ENCODE assay signal across 8 mouse cellular contexts in the genomic region with DNA sequence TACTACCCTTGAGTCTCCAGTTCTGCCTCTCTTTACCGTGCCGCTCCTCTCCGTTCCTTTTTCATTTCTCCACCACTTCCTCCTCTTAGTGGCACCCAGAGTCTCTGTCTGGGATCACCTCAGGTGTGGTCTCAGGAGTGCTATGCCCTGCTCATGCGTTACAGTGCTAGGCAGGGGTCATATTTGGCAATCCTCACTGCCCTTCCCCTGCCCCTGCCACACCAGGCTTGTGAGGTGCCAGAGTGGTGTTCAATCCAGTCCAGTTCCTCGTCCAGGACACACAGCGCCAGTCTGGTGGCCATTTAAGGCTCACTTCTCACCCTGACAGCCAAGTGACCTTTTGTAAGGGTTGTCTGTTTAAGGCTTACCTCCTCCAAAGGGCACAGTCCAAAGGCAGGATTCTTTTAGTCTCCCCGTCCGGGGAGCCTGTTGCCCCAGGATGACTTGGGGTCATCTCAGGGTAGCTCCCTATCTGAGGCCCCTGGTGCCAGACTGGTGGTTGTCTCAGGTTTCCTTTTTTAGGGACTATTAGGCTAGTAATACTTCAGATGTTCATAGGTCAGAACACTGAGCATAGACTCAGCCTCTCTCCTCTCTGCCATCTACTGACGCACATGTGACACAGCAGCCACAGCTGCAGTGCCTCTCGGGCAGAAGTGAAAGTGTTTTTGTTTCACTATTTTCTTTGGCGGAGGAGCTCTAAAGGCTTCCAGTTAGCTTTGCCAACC. TPM values are rescaled to one million over a fixed set of nuclear protein-coding genes. Genes with fewer than 3 reads are reported as not detected.
A peak's percentile ranks its signal among the peaks of the same experiment; 100 is the strongest.
DNase-seq lines count a peak whose midpoint lies in the region; ATAC-seq and TF ChIP-seq lines count a peak whose summit lies in the region.

No protein-coding gene starts in this region.

- 79% methylated on average over 11 of the region's 11 CpGs for WGBS in forebrain, embryonic 11.5 days
- 75% methylated on average over 11 of the region's 11 CpGs for WGBS in hindbrain, embryonic 11.5 days
- WGBS in lung, embryonic 14.5 days, result 63% methylated on average over 11 of the region's 11 CpGs

- no peaks in the 10 kb centered on the region for H3K27me3 ChIP-seq in forebrain, embryonic 11.5 days (ENCODE audit: control insufficient read depth, insufficient read depth, low read length)
- H3K27me3 ChIP-seq in hindbrain, embryonic 11.5 days (ENCODE audit: control insufficient read depth, insufficient read depth, low read length), result no peaks in the 10 kb centered on the region
- no peaks in the 10 kb centered on the region for H3K27me3 ChIP-seq in lung, embryonic 14.5 days (ENCODE audit: insufficient read depth, low read length)

- ATAC-seq in CD4-positive, CD25-positive, alpha-beta regulatory T cell, adult 4 months, result peak; percentile 43
- ATAC-seq in forebrain, embryonic 11.5 days (replicated peaks; ENCODE audit: low FRiP score), result peak; percentile 73
- ATAC-seq in hindbrain, embryonic 11.5 days (ENCODE audit: low FRiP score), result peak; percentile 79
- peak; percentile 85; the same call in 1 of the 2 replicates for ATAC-seq in lung, embryonic 14.5 days (ENCODE audit: insufficient read depth)
- ATAC-seq in erythroid progenitor cell, adult 5-6 weeks (replicated peaks; ENCODE audit: low FRiP score, poor library complexity, severe bottlenecking), result no peak

- no peak overlapping the region for H3K4me2 ChIP-seq in forebrain, embryonic 11.5 days (ENCODE audit: low read depth, low read length, severe bottlenecking)
- no peak overlapping the region for H3K4me2 ChIP-seq in hindbrain, embryonic 11.5 days (replicated peaks; ENCODE audit: low read depth, low read length)
- H3K4me2 ChIP-seq in lung, embryonic 14.5 days, result peak overlapping the region; percentile 38

- H3K36me3 ChIP-seq in forebrain, embryonic 11.5 days (ENCODE audit: control insufficient read depth, insufficient read depth, low read length), result no peaks in the 10 kb centered on the region
- H3K36me3 ChIP-seq in hindbrain, embryonic 11.5 days (ENCODE audit: control insufficient read depth, insufficient read depth, low read length), result no peaks in the 10 kb centered on the region
- H3K36me3 ChIP-seq in lung, embryonic 14.5 days (ENCODE audit: insufficient read depth), result no peaks in the 10 kb centered on the region

- H3K4me1 ChIP-seq in forebrain, embryonic 11.5 days (replicated peaks; ENCODE audit: control insufficient read depth, insufficient read depth, low read length), result no peaks in the 10 kb centered on the region
- H3K4me1 ChIP-seq in hindbrain, embryonic 11.5 days (replicated peaks; ENCODE audit: control insufficient read depth, insufficient read depth, low read length), result no peaks in the 10 kb centered on the region
- H3K4me1 ChIP-seq in lung, embryonic 14.5 days (ENCODE audit: insufficient read depth), result no peaks in the 10 kb centered on the region

- no peak overlapping the region for H3K9ac ChIP-seq in forebrain, embryonic 11.5 days (ENCODE audit: low read length)
- no peak overlapping the region for H3K9ac ChIP-seq in hindbrain, embryonic 11.5 days (ENCODE audit: low read depth, low read length)
- H3K9ac ChIP-seq in lung, embryonic 14.5 days, result no peak overlapping the region; the same call in 1 of the 2 replicates

- H3K27ac ChIP-seq in forebrain, embryonic 11.5 days (ENCODE audit: low read depth, low read length), result no peak overlapping the region
- H3K27ac ChIP-seq in hindbrain, embryonic 11.5 days (ENCODE audit: low read depth, low read length), result no peak overlapping the region
- no peak overlapping the region for H3K27ac ChIP-seq in lung, embryonic 14.5 days (ENCODE audit: low read depth)

- peak; percentile 58 for TF ChIP-seq CTCF in lung, embryonic 14.5 days (IDR thresholded peaks at IDR 0.05; ENCODE audit: low read depth)

- DNase-seq in R1 (ENCODE audit: low read depth, low spot score), result peak; percentile 39
- no peak for DNase-seq in forebrain, embryonic 11.5 days (ENCODE audit: low spot score)
- peak; percentile 15 for DNase-seq in hindbrain, embryonic 11.5 days (ENCODE audit: low spot score)
- DNase-seq in layer of hippocampus, adult 9-10 months (ENCODE audit: low spot score), result peak; percentile 12
- peak; percentile 65 for DNase-seq in lung, embryonic 14.5 days
- DNase-seq in right cerebral cortex, postnatal 14 days, result peak; percentile 5

- no peak overlapping the region for H3K4me3 ChIP-seq in forebrain, embryonic 11.5 days (ENCODE audit: low read depth, low read length)
- H3K4me3 ChIP-seq in hindbrain, embryonic 11.5 days (ENCODE audit: low read depth, low read length), result no peak overlapping the region
- H3K4me3 ChIP-seq in lung, embryonic 14.5 days (ENCODE audit: low read depth, low read length), result peak overlapping the region; percentile 18; the same call in 1 of the 2 replicates

- H3K9me3 ChIP-seq in forebrain, embryonic 11.5 days (ENCODE audit: control insufficient read depth, low read length), result no peaks in the 10 kb centered on the region
- no peaks in the 10 kb centered on the region for H3K9me3 ChIP-seq in hindbrain, embryonic 11.5 days (ENCODE audit: control insufficient read depth, low read length)
- H3K9me3 ChIP-seq in lung, embryonic 14.5 days (ENCODE audit: low read depth, low read length), result no peaks in the 10 kb centered on the region

RNA-seq across cellular contexts. Expression of a gene that starts 36.5 kb away (rescaled TPM):
- not detected for polyA plus RNA-seq in CD4-positive, CD25-positive, alpha-beta regulatory T cell, adult 4 months (2017; shearing (Covaris generic))
- polyA plus RNA-seq in forebrain, embryonic 11.5 days (2014; fragmentation: Nextera tagmentation; extraction: Ambion mirVana), result not detected in 2 replicates
- polyA plus RNA-seq in hindbrain, embryonic 11.5 days (2014; fragmentation: Nextera tagmentation; extraction: Ambion mirVana), result not detected in 2 replicates
- not detected in 2 replicates for polyA plus RNA-seq in lung, embryonic 14.5 days (2014; fragmentation: Nextera tagmentation; extraction: Ambion mirVana)
- not detected in 2 replicates for total RNA-seq in erythroid progenitor cell, adult 5-6 weeks (2015; ENCODE audit: low replicate concordance)
- not detected in 2 replicates for total RNA-seq in erythroid progenitor cell, adult 5-6 weeks (2017; ENCODE audit: low replicate concordance)
